Mouse (Mus musculus) erythroblast, embryonic 14.5 days (primary cell): ENCODE measurements around the gene L3mbtl4.

ENCODE experiments used
- GATA1 ChIP-seq: IDR thresholded peaks from 2 replicates; pipeline ENCODE4 v1.6.1; 2012; ENCODE audit warnings: low read length, inconsistent platforms, mixed read lengths
- TAL1 ChIP-seq: IDR thresholded peaks from 3 replicates; pipeline ENCODE4 v1.6.1; 2012; ENCODE audit warnings: low read length, inconsistent platforms, mixed read lengths

DNA sequence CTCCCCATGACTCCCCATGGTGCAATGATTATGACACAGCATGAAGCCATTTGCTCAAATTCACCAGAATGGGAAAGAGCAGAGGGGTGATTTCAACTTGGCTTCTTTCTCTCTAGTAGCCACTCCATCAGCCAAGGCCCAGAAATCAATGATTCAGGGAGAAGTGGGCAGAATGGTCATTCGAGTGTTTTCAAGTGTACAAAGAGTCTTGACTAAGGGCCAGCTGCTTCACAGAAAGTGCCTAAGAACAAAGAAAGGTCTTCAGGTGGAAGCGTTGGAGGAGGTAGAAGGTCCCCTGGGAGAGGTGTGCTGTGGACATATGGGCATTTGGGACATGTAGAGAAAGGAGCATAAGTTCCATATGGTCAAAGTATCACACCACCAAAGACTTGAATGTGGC lies 33.4 kb upstream of the L3mbtl4 start:
- TF ChIP-seq GATA1 (no peak), TAL1 (no peak)
